Comparison of ENCODE assay signal across 13 mouse cellular contexts in the genomic region with DNA sequence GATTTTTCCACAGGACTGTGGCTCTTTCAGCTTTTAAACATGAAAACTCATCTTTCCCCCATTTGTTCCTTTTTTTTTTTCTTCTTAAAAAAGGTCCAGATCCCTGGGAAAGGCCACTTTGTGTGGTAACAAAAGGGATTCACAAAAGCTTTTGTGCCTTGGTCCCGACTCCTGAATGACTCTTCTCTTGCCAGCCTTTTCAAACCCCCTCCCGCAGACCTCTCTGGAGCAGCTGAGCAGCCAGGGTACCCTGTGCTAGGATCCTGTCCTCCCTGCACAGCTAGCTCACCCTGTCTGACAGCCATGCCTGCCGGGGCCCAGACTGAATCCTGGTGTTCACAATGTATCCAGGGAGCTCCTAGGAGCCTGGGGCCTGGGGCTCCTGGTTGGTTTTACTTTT. TPM values are rescaled to one million over a fixed set of nuclear protein-coding genes. Genes with fewer than 3 reads are reported as not detected.
DNase-seq lines count a peak whose midpoint lies in the region; ATAC-seq and TF ChIP-seq lines count a peak whose summit lies in the region.
"Had no signal": no experiment of that assay in that cellular context is flagged by ENCODE, and none has a peak within 500 bp of the region (broad histone marks: within the 10 kb centered on the region; RNA-seq: fewer than 3 reads in every experiment).

No protein-coding gene starts in this region.

- peaks cover 44% of the 10 kb centered on the region for H3K4me1 ChIP-seq in heart, embryonic 12.5 days (replicated peaks)
- H3K4me1 ChIP-seq in hindbrain, postnatal 0 days (ENCODE audit: insufficient read depth, low read length), result peaks cover 3% of the 10 kb centered on the region; the same call in 1 of the 2 replicates

- H3K4me2 ChIP-seq in heart, embryonic 12.5 days, result no peak overlapping the region
- H3K4me2 ChIP-seq in hindbrain, postnatal 0 days (ENCODE audit: low read depth, low read length), result no peak overlapping the region
- H3K4me2 ChIP-seq: embryonic facial prominence, embryonic 15.5 days; liver, embryonic 13.5 days had no signal

- ATAC-seq in heart, embryonic 12.5 days (ENCODE audit: insufficient number of reproducible peaks, low FRiP score), result no peak
- ATAC-seq in hindbrain, postnatal 0 days, result no peak

- intact Hi-C loops in heart, postnatal 14 days (cut with DNase I), result no loop called here

- no peak overlapping the region for H3K4me3 ChIP-seq in heart, embryonic 12.5 days
- H3K4me3 ChIP-seq in hindbrain, postnatal 0 days (ENCODE audit: low read length), result no peak overlapping the region
- H3K4me3 ChIP-seq: embryonic facial prominence, embryonic 15.5 days; liver, embryonic 13.5 days had no signal

- no peak for TF ChIP-seq CTCF in hindbrain, postnatal 0 days (IDR thresholded peaks at IDR 0.05; ENCODE audit: low read depth)

- WGBS in heart, embryonic 12.5 days, result 81% methylated on average over 3 of the region's 3 CpGs
- 29% methylated on average over 3 of the region's 3 CpGs for WGBS in hindbrain, postnatal 0 days

- no peaks in the 10 kb centered on the region for H3K36me3 ChIP-seq in heart, embryonic 12.5 days
- no peaks in the 10 kb centered on the region for H3K36me3 ChIP-seq in hindbrain, postnatal 0 days (ENCODE audit: insufficient read depth, low read length)
- H3K36me3 ChIP-seq: embryonic facial prominence, embryonic 15.5 days; liver, embryonic 13.5 days had no signal

- H3K27me3 ChIP-seq in heart, embryonic 12.5 days (replicated peaks), result no peaks in the 10 kb centered on the region
- H3K27me3 ChIP-seq in hindbrain, postnatal 0 days (ENCODE audit: insufficient read depth, low read length), result no peaks in the 10 kb centered on the region
- H3K27me3 ChIP-seq: embryonic facial prominence, embryonic 15.5 days; liver, embryonic 13.5 days had no signal

- H3K27ac ChIP-seq in heart, embryonic 12.5 days (ENCODE audit: poor library complexity, severe bottlenecking), result peak overlapping the region; percentile 21; the same call in 1 of the 2 replicates
- peak overlapping the region; percentile 48; the same call in 1 of the 2 replicates for H3K27ac ChIP-seq in hindbrain, postnatal 0 days
- H3K27ac ChIP-seq: liver, embryonic 13.5 days had no signal

- no peak for DNase-seq in heart, postnatal 14 days
- peak; percentile 58 for DNase-seq in testis, postnatal 14 days (ENCODE audit: low spot score)
- no peak for DNase-seq in testis, postnatal 10 days (ENCODE audit: low spot score)
- peak; percentile 19 for DNase-seq in hindbrain, postnatal 0 days (ENCODE audit: low spot score)
- DNase-seq in urinary bladder, postnatal 25 days (ENCODE audit: low spot score), result no peak
- DNase-seq in thymus, postnatal 14 days, result no peak
- DNase-seq in urinary bladder, adult 2 months (ENCODE audit: low spot score), result no peak
- DNase-seq: cerebellum, postnatal 14 days; liver, embryonic 13.5 days; lung, postnatal 10 days; thymus, postnatal 36 days had no signal

- H3K9ac ChIP-seq in heart, embryonic 12.5 days, result no peak overlapping the region
- 0 out of 2 replicates have a peak overlapping the region, but pooled peaks have one; percentile 10 for H3K9ac ChIP-seq in hindbrain, postnatal 0 days (replicated peaks; ENCODE audit: low read length)
- H3K9ac ChIP-seq: embryonic facial prominence, embryonic 15.5 days; liver, embryonic 13.5 days had no signal

- no peaks in the 10 kb centered on the region for H3K9me3 ChIP-seq in heart, embryonic 12.5 days (replicated peaks)
- H3K9me3 ChIP-seq in hindbrain, postnatal 0 days (ENCODE audit: low read length), result no peaks in the 10 kb centered on the region
- H3K9me3 ChIP-seq: embryonic facial prominence, embryonic 15.5 days; liver, embryonic 13.5 days had no signal

RNA-seq across cellular contexts. Expression of a gene that starts 47.2 kb away (rescaled TPM):
- 12.9 and 13.7 TPM in 2 replicates for polyA plus RNA-seq in heart, embryonic 12.5 days (2016; fragmentation: Nextera tagmentation; extraction: Ambion mirVana)
- total RNA-seq in heart, postnatal 14 days (2021), result 10 to 100 TPM; 13.0 to 13.7 TPM
- 32.8 and 42.4 TPM in 2 replicates for total RNA-seq in hindbrain, postnatal 0 days (2014; rRNA removed)
- 18.4 and 21.0 TPM in 2 replicates for polyA plus RNA-seq in hindbrain, postnatal 0 days (2015; fragmentation: Nextera tagmentation; extraction: Ambion mirVana)
- 12.3 and 13.6 TPM in 2 replicates for polyA plus RNA-seq in urinary bladder, adult 2 months (2012; rRNA removed)

Comparison
In these comparisons a context has a peak if more than half of its experiments do, and no peak if none do; other contexts are left out.
1. DNase-seq: peak in testis, postnatal 14 days (single experiment) and hindbrain, postnatal 0 days (single experiment); none in heart, postnatal 14 days (0 of 2), testis, postnatal 10 days (single experiment), urinary bladder, postnatal 25 days (single experiment), thymus, postnatal 14 days (single experiment) and urinary bladder, adult 2 months (single experiment).